30 mouse cellular contexts compared by ENCODE assay signal in the genomic region with DNA sequence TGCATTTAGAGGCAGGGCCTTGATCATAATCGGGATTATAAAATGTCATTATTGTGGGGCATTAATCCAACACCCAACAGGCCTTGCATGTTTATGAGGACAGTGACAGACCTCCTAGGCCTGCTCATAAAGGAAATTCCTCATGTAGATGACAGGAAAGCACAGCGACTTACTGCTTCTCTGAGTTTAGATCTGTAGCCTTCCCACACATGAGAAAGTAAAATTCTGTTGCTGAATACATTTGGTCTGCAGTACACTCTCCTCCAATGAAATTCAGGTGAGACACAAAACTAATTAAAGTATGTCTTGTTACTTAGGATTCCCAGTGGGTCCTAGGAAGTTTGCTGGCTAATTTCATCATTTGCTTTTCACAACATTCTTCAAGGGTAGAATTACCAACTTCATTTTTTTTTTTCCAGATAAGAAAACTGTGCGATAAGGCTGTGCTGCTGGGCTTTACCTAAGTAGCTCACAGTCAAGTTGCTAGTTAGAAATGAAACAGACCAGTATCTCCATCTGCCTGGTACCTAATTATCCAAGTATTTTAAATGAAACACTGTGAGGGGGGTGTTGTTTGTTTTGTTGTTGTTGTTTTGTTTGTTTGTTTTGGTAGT.
"Had no signal": no experiment of that assay in that cellular context is flagged by ENCODE, and none has a peak within 500 bp of the region (broad histone marks: within the 10 kb centered on the region; RNA-seq: fewer than 3 reads in every experiment).

No protein-coding gene starts in this region.

- ATAC-seq: liver, embryonic 12.5 days; liver, postnatal 0 days; lung, postnatal 0 days; midbrain, embryonic 13.5 days; midbrain, embryonic 15.5 days; midbrain, embryonic 16.5 days had no signal

- DNase-seq: left cerebral cortex, postnatal 4 days; liver; liver, embryonic 13.5 days; liver, postnatal 0 days; lung, adult 18-20 months; lung, adult 2 months; lung, embryonic 14.5 days; lung, postnatal 10 days; lung, postnatal 14 days; lung, postnatal 36 days; lung, postnatal 4 days; midbrain, embryonic 14.5 days had no signal

- H3K27me3 ChIP-seq: limb, embryonic 12.5 days; limb, embryonic 13.5 days; limb, embryonic 15.5 days; liver, embryonic 12.5 days; liver, embryonic 13.5 days; liver, embryonic 15.5 days; lung, embryonic 15.5 days; megakaryocyte, embryonic 14.5 days; midbrain, embryonic 12.5 days; midbrain, embryonic 13.5 days; midbrain, embryonic 15.5 days; neural tube, embryonic 12.5 days had no signal

- H3K9ac ChIP-seq: limb, embryonic 12.5 days; limb, embryonic 13.5 days; limb, embryonic 15.5 days; liver, embryonic 12.5 days; liver, embryonic 13.5 days; liver, embryonic 14.5 days; liver, embryonic 15.5 days; liver, postnatal 0 days; lung, embryonic 14.5 days; lung, embryonic 15.5 days; midbrain, embryonic 12.5 days; midbrain, embryonic 13.5 days; midbrain, embryonic 15.5 days; neural tube, embryonic 12.5 days had no signal

- H3K4me1 ChIP-seq: limb, embryonic 10.5 days; limb, embryonic 12.5 days; limb, embryonic 13.5 days; limb, embryonic 15.5 days; liver, embryonic 12.5 days; liver, embryonic 13.5 days; liver, embryonic 15.5 days; lung, embryonic 15.5 days; megakaryocyte, embryonic 14.5 days; midbrain, embryonic 15.5 days; neural tube, embryonic 12.5 days had no signal

- H3K36me3 ChIP-seq: limb, embryonic 10.5 days; limb, embryonic 12.5 days; limb, embryonic 13.5 days; limb, embryonic 15.5 days; liver, embryonic 12.5 days; liver, embryonic 13.5 days; liver, embryonic 15.5 days; lung, embryonic 15.5 days; midbrain, embryonic 10.5 days; midbrain, embryonic 12.5 days; midbrain, embryonic 13.5 days; midbrain, embryonic 15.5 days; neural tube, embryonic 12.5 days had no signal

- H3K27ac ChIP-seq: limb, embryonic 10.5 days; limb, embryonic 12.5 days; limb, embryonic 13.5 days; limb, embryonic 15.5 days; liver, embryonic 12.5 days; liver, embryonic 13.5 days; liver, embryonic 14.5 days; liver, embryonic 15.5 days; lung, embryonic 15.5 days; macrophage; midbrain, embryonic 10.5 days; midbrain, embryonic 12.5 days; midbrain, embryonic 13.5 days; midbrain, embryonic 15.5 days; neural tube, embryonic 12.5 days had no signal

- H3K9me3 ChIP-seq: limb, embryonic 10.5 days; limb, embryonic 12.5 days; limb, embryonic 13.5 days; limb, embryonic 15.5 days; liver, embryonic 12.5 days; liver, embryonic 13.5 days; liver, embryonic 15.5 days; lung, embryonic 15.5 days; megakaryocyte, embryonic 14.5 days; midbrain, embryonic 10.5 days; midbrain, embryonic 12.5 days; midbrain, embryonic 13.5 days; midbrain, embryonic 15.5 days; neural tube, embryonic 12.5 days had no signal

- H3K4me3 ChIP-seq: limb, embryonic 10.5 days; limb, embryonic 12.5 days; limb, embryonic 13.5 days; limb, embryonic 15.5 days; liver, embryonic 12.5 days; liver, embryonic 13.5 days; liver, embryonic 15.5 days; lung, embryonic 15.5 days; megakaryocyte, embryonic 14.5 days; midbrain, embryonic 10.5 days; midbrain, embryonic 12.5 days; midbrain, embryonic 13.5 days; midbrain, embryonic 15.5 days; myocyte; neural tube, embryonic 12.5 days had no signal
